Mouse (Mus musculus) cerebellum, adult 9-10 months (tissue): ENCODE results near the gene Rad51b.

Experiments used
- DNase-seq: peaks from one replicate; pipeline ENCODE4 v3.0.0; 2022

Gene Rad51b

GRCm38 (mm10) chr12:79707565-79708422 lies 410.7 kb downstream of the Rad51b start:
- DNase-seq: no peak

DNA sequence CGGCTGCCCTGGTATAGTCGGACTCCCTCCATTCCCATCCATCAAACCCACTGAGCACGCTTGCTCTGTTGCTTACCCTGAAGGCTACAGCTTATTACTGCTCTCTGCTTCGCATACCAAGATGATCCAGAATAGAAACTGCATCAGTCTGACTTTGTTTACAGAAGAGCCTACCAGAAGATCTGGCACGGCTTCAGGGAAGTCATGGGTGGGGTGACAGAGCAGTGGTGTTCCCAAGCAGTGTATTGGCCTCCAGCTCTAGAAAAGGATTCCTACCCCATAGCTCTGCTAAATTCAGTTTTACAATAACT lies 411.3 kb downstream of the Rad51b start:
- no peak for DNase-seq

GRCm38 (mm10) chr12:79713286-79713685 lies 416.2 kb downstream of the Rad51b start:
- no peak for DNase-seq

GRCm38 (mm10) chr12:79714484-79714883 lies 417.4 kb downstream of the Rad51b start:
- DNase-seq: no peak

- DNase-seq: no peak
These were observed 418.6 kb downstream of the Rad51b start for GRCm38 (mm10) chr12:79715506-79716345.

GRCm38 (mm10) chr12:79719091-79719846 lies 422.2 kb downstream of the Rad51b start:
- DNase-seq: no peak

- DNase-seq: no peak
These were observed 422.7 kb downstream of the Rad51b start for GRCm38 (mm10) chr12:79719847-79720201.

DNA sequence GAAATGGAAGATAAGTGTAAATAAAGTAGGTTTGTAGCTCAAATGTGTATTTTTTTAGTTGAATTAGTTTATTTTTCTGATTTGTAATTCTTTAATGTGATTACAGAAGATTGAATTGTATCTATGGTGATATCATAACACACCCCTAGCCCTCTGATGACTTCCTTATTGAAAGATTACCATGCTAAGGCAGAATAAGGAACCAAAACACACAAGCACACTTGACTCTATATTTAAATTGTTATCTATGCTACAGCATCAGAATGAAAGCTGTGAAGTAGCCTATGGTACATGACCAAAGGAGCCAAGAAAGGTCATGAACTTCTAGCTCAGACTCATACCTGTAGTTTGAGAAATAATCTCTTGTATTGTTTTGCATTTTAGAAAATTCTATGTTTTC lies 427.8 kb downstream of the Rad51b start:
- no peak for DNase-seq

DNA sequence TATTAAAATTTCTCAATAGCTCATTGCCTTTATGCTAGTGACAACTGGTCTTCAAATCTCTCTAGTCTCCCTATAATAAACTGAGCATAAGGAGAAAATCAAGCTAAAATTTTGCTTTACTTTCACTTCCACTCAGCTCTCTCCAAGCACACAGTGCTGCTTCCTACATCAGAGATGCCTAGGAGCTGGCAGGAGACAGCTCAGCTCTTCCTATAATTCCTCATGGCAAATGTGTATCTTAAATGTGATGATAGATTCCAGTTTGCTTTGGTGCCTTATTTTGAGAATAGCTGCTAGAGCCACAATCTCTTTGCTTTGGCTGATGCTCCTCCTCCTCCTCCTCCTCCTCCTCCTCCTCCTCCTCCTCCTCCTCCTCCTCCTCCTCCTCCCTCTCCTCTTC lies 428.6 kb downstream of the Rad51b start:
- DNase-seq: no peak

GRCm38 (mm10) chr12:79726116-79726515 lies 429.0 kb downstream of the Rad51b start:
- DNase-seq: no peak

- DNase-seq: no peak
These were observed 429.9 kb downstream of the Rad51b start for GRCm38 (mm10) chr12:79726959-79727358.

- DNase-seq: no peak
These were observed 432.9 kb downstream of the Rad51b start for GRCm38 (mm10) chr12:79729926-79730506.

DNA sequence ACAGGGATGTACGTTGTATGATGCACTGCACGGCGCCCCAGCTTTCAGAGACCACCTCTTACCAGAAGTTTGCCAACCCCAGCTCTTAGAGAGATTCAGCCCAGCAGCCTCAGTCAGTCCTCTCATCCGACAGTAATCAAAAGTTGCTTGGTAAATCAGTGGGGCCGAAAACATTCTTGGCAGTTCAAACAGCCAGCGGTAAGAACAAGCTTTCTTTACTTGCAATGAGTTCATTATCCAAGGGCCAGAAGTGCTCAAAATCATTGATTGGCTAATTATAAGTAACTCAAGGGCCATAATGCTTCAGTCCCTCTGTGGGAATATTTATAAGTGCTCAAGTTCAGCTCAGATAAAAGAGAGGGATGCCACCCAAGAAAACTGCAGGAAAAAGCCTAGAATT lies 434.8 kb downstream of the Rad51b start:
- DNase-seq: no peak

GRCm38 (mm10) chr12:79732355-79733115 lies 435.5 kb downstream of the Rad51b start:
- DNase-seq: no peak

DNA sequence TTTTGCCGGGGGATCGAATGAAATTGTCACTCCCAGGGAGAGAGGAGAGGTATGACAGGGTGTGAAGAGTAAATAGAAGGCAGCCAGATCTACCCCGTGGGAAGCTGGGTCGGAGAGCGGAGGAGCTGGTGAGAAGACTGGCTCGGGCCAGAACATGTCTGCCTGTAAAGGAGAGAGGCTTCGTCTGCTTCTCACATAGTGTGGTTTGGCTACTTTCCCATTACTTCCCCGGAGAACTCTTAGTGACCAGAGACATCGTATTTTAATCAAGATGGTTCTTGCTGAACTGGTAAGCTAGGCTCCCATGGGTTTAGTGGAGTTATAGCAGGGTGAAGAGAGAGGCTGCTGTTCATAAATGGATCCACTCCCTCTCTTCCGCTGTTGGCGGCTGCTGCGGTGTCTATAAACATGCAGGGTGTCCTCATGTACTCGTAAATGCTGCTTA lies 438.3 kb downstream of the Rad51b start:
- DNase-seq: no peak

- DNase-seq: no peak
These were observed 438.8 kb downstream of the Rad51b start for GRCm38 (mm10) chr12:79735882-79736281.

DNA sequence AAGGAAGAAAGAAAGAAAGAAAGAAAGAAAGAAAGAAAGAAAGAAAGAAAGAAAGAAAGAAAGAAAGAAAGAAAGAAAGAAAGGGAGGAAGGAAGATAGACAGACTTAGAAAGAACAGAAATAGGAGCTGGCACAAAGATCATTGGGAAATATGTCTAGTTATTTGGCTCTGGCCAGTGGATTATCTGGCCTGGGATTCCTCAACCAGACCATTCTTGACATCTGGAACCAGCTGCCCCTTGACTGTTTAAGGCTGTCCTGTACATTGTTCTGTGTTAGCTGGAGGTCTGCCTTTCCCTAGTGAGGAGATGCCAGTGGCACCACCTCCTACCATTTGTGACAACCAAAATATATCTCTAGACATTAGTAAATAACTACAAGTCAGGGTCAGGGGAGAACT lies 441.6 kb downstream of the Rad51b start:
- DNase-seq: no peak

DNA sequence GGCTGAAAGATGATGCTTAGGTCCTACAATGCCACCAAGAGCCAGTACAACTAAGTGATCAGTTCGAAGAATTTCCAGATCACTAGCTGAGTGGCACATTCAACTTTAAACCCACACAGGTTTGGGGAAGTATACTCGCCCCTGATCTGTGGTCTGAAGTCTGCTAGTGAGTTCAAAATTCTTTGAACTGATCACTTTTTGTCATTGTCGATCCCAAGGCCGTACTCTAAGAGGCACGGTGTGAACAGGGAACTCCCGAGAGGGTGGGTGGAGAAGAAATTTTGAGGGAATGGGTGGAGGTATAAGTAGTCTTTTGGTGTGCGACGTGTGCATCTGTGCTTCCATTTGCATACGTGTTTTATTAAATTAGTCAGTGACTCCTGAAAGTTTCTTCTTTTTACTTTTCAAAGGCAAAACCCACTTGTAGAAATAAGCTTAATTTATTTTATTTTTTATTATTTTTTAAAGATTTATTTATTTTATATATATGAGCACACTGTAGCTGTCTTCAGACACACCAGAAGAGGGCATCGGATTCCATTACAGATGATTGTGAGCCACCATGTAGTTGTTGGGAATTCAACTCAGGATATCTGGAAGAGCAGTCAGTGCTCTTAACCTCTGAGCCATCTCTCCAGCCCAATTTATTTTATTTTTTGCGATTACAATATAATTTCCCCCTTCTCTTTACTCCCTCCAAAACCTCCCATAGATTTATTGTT lies 443.0 kb downstream of the Rad51b start:
- DNase-seq: no peak

- DNase-seq: no peak
These were observed 445.1 kb downstream of the Rad51b start for GRCm38 (mm10) chr12:79742211-79742610.

- DNase-seq: no peak
These were observed 447.0 kb downstream of the Rad51b start for GRCm38 (mm10) chr12:79744131-79744530.

DNA sequence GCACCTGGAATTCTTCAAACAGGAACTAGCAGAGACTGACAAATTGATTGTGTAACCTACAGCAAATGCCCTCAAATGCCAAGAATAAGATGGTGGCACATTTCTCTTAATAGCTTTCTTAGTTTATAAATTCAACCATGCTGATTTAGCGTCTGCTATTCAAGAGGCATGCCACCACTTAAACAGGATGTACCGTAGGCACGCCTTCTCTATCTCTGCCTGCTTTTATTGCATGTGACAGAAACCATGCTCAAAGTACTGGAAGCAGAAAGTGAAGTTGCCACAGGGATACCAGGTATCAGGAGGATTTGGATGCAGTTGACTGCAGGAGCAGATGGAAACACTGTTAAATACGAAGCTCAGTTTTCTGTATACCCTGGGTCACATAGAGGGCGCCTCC lies 448.1 kb downstream of the Rad51b start:
- DNase-seq: no peak
